Mouse (Mus musculus): ENCODE measurements around the gene Krtap16-3.

The Krtap16-3 gene

GRCm38 (mm10) chr16:88962773-88963172 is at the start of gene Krtap16-3:
Gene Krtap16-3 (minus strand): TSS chr16:88962873.
- no peak for DNase-seq (ENCODE audit: low read depth, low spot score)

GRCm38 (mm10) chr16:89010659-89011058 is 48.0 kb upstream of the Krtap16-3 start, which contains the start of gene Krtap22-2:
Gene Krtap22-2 (minus strand): TSS chr16:89010759.
- DNase-seq (ENCODE audit: low read depth, low spot score), result no peak

- no peak for DNase-seq (ENCODE audit: low read depth, low spot score)
These were observed 21.6 kb downstream of the Krtap16-3 start for GRCm38 (mm10) chr16:88941106-88941505.

- peak; percentile 42 for DNase-seq (ENCODE audit: low read depth, low spot score)
These were observed 24.4 kb downstream of the Krtap16-3 start for GRCm38 (mm10) chr16:88938252-88938651.

- DNase-seq (ENCODE audit: low read depth, low spot score), result no peak
These were observed 30.5 kb downstream of the Krtap16-3 start, which contains the start of gene Krtap19-9b for GRCm38 (mm10) chr16:88932165-88932564. Gene Krtap19-9b (minus strand): TSS chr16:88932265.
